Mouse (Mus musculus): Measurements from ENCODE around the gene 2810408A11Rik.
A peak's percentile ranks its signal among the peaks of the same experiment; 100 is the strongest.

Gene 2810408A11Rik

GRCm38 (mm10) chr11:69900471-69901405, at the start of gene 2810408A11Rik, which contains the start of gene Neurl4:
TSS of gene 2810408A11Rik (minus strand) at chr11:69900987.
TSS of gene Neurl4 (plus strand) at chr11:69901072.
- peak; percentile 74 to 86 for DNase-seq (ENCODE audit: low read depth in 2 of 2, low spot score in 2 of 2)

DNA sequence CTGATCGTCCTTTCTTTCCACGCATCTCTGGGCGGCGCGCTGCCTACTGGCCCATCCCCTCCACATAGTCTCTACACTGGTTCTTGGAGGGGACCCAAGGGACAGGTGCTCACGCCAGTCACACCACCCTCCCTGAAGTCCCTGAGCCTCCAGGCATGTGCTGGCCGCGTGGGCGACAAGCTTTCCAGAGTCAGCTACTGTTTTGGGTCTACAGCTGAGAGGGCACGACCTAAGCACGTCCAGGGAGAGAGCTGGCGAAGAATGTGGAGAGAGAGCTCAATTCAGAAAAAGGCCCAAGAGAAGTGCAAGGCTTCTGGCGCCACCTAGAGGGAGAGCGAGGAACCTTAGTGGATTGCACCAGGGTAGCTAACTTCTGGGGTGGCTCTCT, 48.0 kb upstream of the 2810408A11Rik start:
- DNase-seq (ENCODE audit: low read depth in 2 of 2, low spot score in 2 of 2) = peak; percentile 81 to 90

DNA sequence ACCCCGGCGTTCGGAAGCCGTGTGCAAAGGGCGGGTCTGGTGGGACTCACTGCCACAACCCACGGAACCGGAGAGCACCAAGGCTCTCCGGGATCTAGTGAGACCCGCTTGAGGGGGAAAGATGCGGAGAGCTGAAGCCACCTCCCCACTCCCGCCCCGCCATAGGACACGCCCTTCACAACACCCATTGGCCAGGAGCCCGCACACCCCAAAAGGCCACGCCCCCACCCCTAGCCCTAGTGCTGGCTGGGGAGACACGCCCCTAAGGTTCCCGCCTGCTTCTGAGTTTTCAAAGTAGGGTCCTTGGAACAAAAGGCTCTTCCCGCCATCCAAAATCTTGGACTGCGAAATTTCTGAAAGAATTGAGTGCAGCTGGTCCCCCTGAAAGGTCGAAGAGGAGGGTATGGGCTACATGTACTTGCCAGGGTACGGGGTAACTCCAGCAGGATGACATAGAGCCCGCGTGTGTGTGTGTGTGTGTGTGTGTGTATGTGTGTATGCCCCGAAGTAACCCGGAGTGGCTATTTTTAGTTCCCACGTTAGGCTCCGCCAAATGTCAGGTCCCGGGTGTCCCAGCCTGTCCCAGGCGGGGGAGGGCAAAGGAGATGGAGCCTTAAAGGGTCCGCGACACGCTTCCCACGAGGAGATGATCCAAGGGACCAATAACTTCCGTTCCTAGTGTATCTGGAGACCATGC, 47.4 kb upstream of the 2810408A11Rik start, which contains the start of gene Slc2a4:
Slc2a4 (minus strand) TSS at position 123 of the 697 bp plus-strand sequence.
- DNase-seq (ENCODE audit: low read depth in 2 of 2, low spot score in 2 of 2) = peak; percentile 55 to 65

GRCm38 (mm10) chr11:69947337-69948065, 46.7 kb upstream of the 2810408A11Rik start:
- DNase-seq (ENCODE audit: low read depth in 2 of 2, low spot score in 2 of 2) = no peak

- no peak for DNase-seq (ENCODE audit: low read depth in 2 of 2, low spot score in 2 of 2)
These were observed 45.5 kb upstream of the 2810408A11Rik start for GRCm38 (mm10) chr11:69945997-69946891.

DNA sequence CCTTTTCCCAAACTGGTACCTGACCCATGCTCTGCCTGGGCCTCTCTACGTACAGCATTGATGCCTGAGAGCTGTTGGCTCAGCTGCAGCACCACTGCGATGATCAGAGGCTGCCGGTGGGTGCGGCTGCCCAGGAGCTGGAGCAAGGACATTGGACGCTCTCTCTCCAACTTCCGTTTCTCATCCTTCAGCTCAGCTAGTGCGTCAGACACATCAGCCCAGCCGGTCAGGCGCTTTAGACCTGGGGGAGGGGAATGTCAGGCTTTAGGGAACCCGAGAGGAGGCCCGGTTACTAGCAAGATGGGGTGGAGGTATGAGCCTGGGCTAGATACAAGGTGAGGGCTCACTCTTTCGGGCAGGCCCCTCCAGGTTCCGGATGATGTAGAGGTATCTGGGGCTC, 44.4 kb upstream of the 2810408A11Rik start:
- no peak for DNase-seq (ENCODE audit: low read depth in 2 of 2, low spot score in 2 of 2)

GRCm38 (mm10) chr11:69940962-69941361, 40.2 kb upstream of the 2810408A11Rik start:
- DNase-seq (ENCODE audit: low read depth in 2 of 2, low spot score in 2 of 2) = no peak

GRCm38 (mm10) chr11:69939731-69940130, 38.9 kb upstream of the 2810408A11Rik start:
- no peak for DNase-seq (ENCODE audit: low read depth in 2 of 2, low spot score in 2 of 2)

DNA sequence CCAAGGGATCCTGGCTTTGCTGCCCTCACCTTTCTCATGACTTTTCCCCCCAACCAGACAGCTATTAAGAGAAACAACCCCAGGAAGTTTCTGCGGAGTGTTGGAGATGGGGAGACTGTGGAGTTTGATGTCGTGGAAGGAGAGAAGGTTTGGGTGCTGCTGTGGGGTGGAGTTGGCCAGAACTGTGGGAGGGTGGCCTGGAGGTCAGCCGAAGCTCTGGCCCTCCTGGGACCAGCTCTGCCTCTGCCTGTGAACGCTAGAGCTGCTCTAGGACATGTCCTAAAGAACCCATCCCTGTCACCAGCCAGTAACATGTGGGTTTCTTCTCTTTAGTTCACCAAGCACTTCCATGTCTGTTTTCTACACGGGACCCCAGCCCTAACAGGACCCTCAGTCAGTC, 38.4 kb upstream of the 2810408A11Rik start:
- no peak for DNase-seq (ENCODE audit: low read depth in 2 of 2, low spot score in 2 of 2)

DNA sequence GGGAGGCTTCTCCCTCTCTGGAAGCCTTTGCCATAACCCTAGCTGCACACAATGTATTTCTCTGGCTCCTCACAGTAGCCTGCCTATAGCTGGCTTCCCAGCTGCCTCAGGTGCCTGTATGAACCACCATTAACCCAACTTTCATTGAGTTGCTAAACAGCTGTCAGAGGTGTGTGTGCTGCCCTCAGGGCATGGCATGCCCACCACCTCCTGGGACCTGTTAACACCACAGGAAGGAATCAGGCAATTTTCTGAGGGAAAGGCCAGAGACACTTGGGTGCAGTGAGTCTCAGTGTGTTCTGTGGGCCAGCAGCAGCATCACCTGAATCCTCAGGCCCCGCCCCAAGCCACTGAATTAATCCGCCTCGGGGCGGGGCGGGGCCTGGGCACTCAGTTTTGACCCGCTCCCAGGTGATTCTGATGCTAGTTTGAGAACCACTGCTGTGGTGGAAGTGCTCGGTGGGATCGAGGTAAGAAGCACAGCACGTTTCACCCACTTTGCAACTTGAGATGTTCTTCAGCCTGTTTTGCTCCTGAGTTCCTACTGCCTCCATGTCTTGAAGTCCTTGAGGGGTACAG, 37.7 kb upstream of the 2810408A11Rik start:
- no peak for DNase-seq (ENCODE audit: low read depth in 2 of 2, low spot score in 2 of 2)

DNA sequence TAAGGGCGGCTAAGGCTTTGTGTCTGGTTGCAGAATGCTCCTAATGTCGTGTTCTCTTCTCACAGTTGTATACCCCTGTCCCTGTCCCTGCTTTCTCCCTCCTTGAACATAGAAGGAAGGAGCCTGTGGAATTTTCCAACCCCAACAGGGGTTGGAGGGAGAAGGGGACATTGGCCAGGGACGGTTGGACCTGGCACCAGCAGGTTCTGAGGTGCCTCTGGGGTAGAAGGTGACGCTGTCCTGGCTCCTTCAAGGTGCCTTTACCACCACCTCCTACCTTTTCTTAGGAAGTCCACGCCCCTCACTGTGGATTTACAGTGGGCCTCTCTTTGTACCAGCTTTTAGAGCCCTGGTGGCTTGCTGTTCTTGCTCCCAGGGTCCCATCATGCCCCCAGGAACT, 37.0 kb upstream of the 2810408A11Rik start:
- DNase-seq (ENCODE audit: low read depth in 2 of 2, low spot score in 2 of 2) = no peak

- no peak for DNase-seq (ENCODE audit: low read depth in 2 of 2, low spot score in 2 of 2)
These were observed 36.6 kb upstream of the 2810408A11Rik start for GRCm38 (mm10) chr11:69937385-69937784.

- no peak for DNase-seq (ENCODE audit: low read depth in 2 of 2, low spot score in 2 of 2)
These were observed 36.0 kb upstream of the 2810408A11Rik start for GRCm38 (mm10) chr11:69936714-69937347.

DNA sequence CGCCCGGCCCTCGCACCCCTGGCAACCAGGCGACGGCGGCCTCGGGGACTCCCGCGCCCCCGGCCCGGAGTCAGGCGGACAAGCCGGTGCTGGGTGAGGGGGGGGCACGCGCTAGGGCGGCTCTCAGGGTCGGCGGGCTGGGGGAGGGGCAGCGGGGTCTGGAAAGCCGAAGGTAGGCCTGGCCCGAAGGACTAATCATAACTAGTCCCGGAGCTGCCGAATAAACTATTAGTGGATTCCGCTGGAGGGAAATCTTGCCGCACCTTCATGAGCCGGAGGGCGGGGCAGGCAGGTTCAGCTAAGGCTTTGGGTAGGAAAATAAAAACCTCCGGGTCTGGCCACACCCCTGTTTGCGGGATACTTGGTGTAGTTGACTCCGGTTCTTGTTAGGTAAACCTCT, 35.4 kb upstream of the 2810408A11Rik start:
- DNase-seq (ENCODE audit: low read depth in 2 of 2, low spot score in 2 of 2) = no peak

- DNase-seq (ENCODE audit: low read depth in 2 of 2, low spot score in 2 of 2) = peak; percentile 53 to 59
These were observed 34.5 kb upstream of the 2810408A11Rik start, which contains the start of gene Ybx2 for GRCm38 (mm10) chr11:69935137-69935879. TSS of gene Ybx2 (plus strand) at chr11:69935796.

DNA sequence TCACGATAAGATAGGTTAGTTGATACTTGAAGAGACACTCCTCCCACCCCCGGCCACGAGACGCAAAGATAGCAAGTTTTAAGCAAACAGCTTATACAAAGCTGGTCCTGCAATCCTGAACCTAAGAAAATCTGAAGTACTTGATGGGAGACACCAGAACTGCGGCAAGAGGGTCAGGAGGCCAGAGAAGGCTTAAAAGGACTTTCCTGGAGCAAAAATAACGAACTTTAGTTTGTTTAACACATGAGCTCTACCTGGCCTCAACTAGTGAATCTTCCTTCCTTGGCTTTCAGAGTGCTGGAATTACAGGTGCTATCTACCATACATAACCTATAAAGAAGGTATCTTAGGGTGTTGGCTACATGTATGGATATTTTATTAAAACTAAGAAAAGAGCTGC, 33.9 kb upstream of the 2810408A11Rik start:
- DNase-seq (ENCODE audit: low read depth in 2 of 2, low spot score in 2 of 2) = no peak

- peak; percentile 90 to 93 for DNase-seq (ENCODE audit: low read depth in 2 of 2, low spot score in 2 of 2)
These were observed 33.4 kb upstream of the 2810408A11Rik start for GRCm38 (mm10) chr11:69934169-69934568.

GRCm38 (mm10) chr11:69933066-69933465, 32.3 kb upstream of the 2810408A11Rik start:
- no peak for DNase-seq (ENCODE audit: low read depth in 2 of 2, low spot score in 2 of 2)

- no peak for DNase-seq (ENCODE audit: low read depth in 2 of 2, low spot score in 2 of 2)
These were observed 31.5 kb upstream of the 2810408A11Rik start for GRCm38 (mm10) chr11:69932254-69932653.

Data from CD8-positive naive resting alpha-beta T cell, adult 2 months (primary cell).